Mouse (Mus musculus) limb, embryonic 11.5 days (tissue): Measurements from ENCODE around the gene Jpt1. TPM values are rescaled to one million over a fixed set of nuclear protein-coding genes. Genes with fewer than 3 reads are reported as not detected.

Source experiments
- ATAC-seq: fragments of 200-750 bp; cut with Nextera tagmentation; 2 replicates; pipeline ENCODE4 v1.8.0; 2017; ENCODE audit warnings: low read depth; ENCODE audit not compliant: insufficient number of reproducible peaks, low FRiP score, low TSS enrichment
- DNase-seq: peaks from one replicate; pipeline ENCODE4 v3.0.0-alpha.2; 2015; ENCODE audit warnings: low spot score
- H3K27ac ChIP-seq: fragments of 300-500 bp; sonication (generic); replicated peaks from 2 replicates; pipeline ENCODE4 v1.5.1; 2014; ENCODE audit warnings: low read depth, mild to moderate bottlenecking, low read length
- H3K27me3 ChIP-seq: fragments of 300-500 bp; sonication (generic); 2 replicates; pipeline ENCODE4 v1.6.1; 2014; ENCODE audit warnings: mild to moderate bottlenecking, low read length, mixed read lengths; ENCODE audit not compliant: control insufficient read depth, insufficient read depth
- H3K36me3 ChIP-seq: fragments of 300-500 bp; sonication (generic); 2 replicates; pipeline ENCODE4 v1.6.1; 2014; ENCODE audit warnings: mild to moderate bottlenecking, low read length, moderate library complexity, mixed read lengths; ENCODE audit not compliant: control insufficient read depth, insufficient read depth
- H3K4me1 ChIP-seq: fragments of 300-500 bp; sonication (generic); 2 replicates; pipeline ENCODE4 v1.6.1; 2014; ENCODE audit warnings: low read length, mixed read lengths; ENCODE audit not compliant: control insufficient read depth, insufficient read depth
- H3K4me2 ChIP-seq: fragments of 300-500 bp; sonication (generic); 2 replicates; pipeline ENCODE4 v1.6.1; 2014; ENCODE audit warnings: low read depth, mild to moderate bottlenecking, moderate library complexity; ENCODE audit not compliant: severe bottlenecking
- H3K4me3 ChIP-seq: fragments of 300-500 bp; sonication (generic); 2 replicates; pipeline ENCODE4 v1.5.1; 2014; ENCODE audit warnings: low read depth, low read length
- H3K9ac ChIP-seq: fragments of 300-500 bp; sonication (generic); 2 replicates; pipeline ENCODE4 v1.6.1; 2014; ENCODE audit warnings: mild to moderate bottlenecking, low read length
- H3K9me3 ChIP-seq: fragments of 300-500 bp; sonication (generic); 2 replicates; pipeline ENCODE4 v1.6.1; 2016; ENCODE audit warnings: low read length; ENCODE audit not compliant: control insufficient read depth
- WGBS: fragments of 180-500 bp; shearing (Covaris S2); extraction: QIAGEN DNeasy Blood & Tissue Kit; methylation state at CpG from one replicate; pipeline ENCODE4 v1.1.7; 2014; 5-methylcytosine and 5-hydroxymethylcytosine counted together
- polyA plus RNA-seq: library from polyadenylated mRNA; unstranded; fragments of >200 nt; fragmentation: Nextera tagmentation; extraction: Ambion mirVana; gene quantifications from 2 replicates; pipeline ENCODE4 v1.2.1, GENCODE M21; 2014

Jpt1 gene
- polyA plus RNA-seq, 1 experiment from 2014 or later: 537 TPM

GRCm38 (mm10) chr11:115475758-115476237 is 38.4 kb downstream of the Jpt1 start:
- Histone ChIP-seq H3K4me3 (peak overlapping the region; percentile 70), H3K27me3 (no peaks in the 10 kb centered on the region), H3K36me3 (no peaks in the 10 kb centered on the region; the same call in none of the 2 replicates), H3K9me3 (no peaks in the 10 kb centered on the region), H3K27ac (no peak overlapping the region), H3K9ac (peak overlapping the region; percentile 56), H3K4me1 (peaks cover 8% of the 10 kb centered on the region), H3K4me2 (peak overlapping the region; percentile 71)
- 4% methylated on average over 28 of the region's 28 CpGs for WGBS
- ATAC-seq: 0 out of 2 replicates have a peak, but pooled peaks have one; percentile 13
- DNase-seq: no peak

- Histone ChIP-seq H3K9ac (peak within 1 kb of the TSS; percentile 56), H3K4me1 (peaks cover 8% of the 10 kb centered on the region), H3K36me3 (no peaks in the 10 kb centered on the region; the same call in none of the 2 replicates), H3K9me3 (no peaks in the 10 kb centered on the region), H3K4me2 (peak within 1 kb of the TSS; percentile 71), H3K4me3 (peak within 1 kb of the TSS; percentile 70), H3K27ac (no peak within 1 kb of the TSS), H3K27me3 (no peaks in the 10 kb centered on the region)
- ATAC-seq (peak; percentile 89), DNase-seq (peak; percentile 95)
- 1% methylated on average over 26 of the region's 26 CpGs for WGBS
These were observed 39.0 kb downstream of the Jpt1 start, which contains the start of gene Armc7 for GRCm38 (mm10) chr11:115475025-115475757. Gene Armc7, plus strand, starts transcription at chr11:115475667.

GRCm38 (mm10) chr11:115473626-115474275 is 40.4 kb downstream of the Jpt1 start:
- WGBS: 10% methylated on average over 15 of the region's 15 CpGs
- peak overlapping the region; percentile 17; the same call in 1 of the 2 replicates for H3K9ac ChIP-seq
- H3K36me3 ChIP-seq: no peaks in the 10 kb centered on the region
- peaks cover 8% of the 10 kb centered on the region for H3K4me1 ChIP-seq
- no peak for ATAC-seq
- peak overlapping the region; percentile 56; the same call in 1 of the 2 replicates for H3K27ac ChIP-seq
- peak overlapping the region; percentile 32 for H3K4me2 ChIP-seq
- no peaks in the 10 kb centered on the region for H3K9me3 ChIP-seq
- no peak overlapping the region; the same call in 1 of the 2 replicates for H3K4me3 ChIP-seq
- peak; percentile 98 for DNase-seq
- no peaks in the 10 kb centered on the region for H3K27me3 ChIP-seq

GRCm38 (mm10) chr11:115472183-115472582 is 42.0 kb downstream of the Jpt1 start:
- Histone ChIP-seq H3K4me2 (no peak overlapping the region), H3K4me3 (no peak overlapping the region), H3K9me3 (no peaks in the 10 kb centered on the region), H3K9ac (no peak overlapping the region), H3K27me3 (no peaks in the 10 kb centered on the region), H3K27ac (no peak overlapping the region), H3K36me3 (no peaks in the 10 kb centered on the region), H3K4me1 (peaks cover 12% of the 10 kb centered on the region)
- WGBS: 91% methylated on average over 7 of the region's 7 CpGs
- DNase-seq (no peak), ATAC-seq (no peak)

GRCm38 (mm10) chr11:115467217-115467618 is 47.0 kb downstream of the Jpt1 start:
- no peak overlapping the region for H3K9ac ChIP-seq
- H3K4me1 ChIP-seq: 0 out of 2 replicates have a peak, but pooled peaks cover 4% of the 10 kb centered on the region
- ATAC-seq: peak; percentile 57; the same call in 1 of the 2 replicates
- no peak overlapping the region for H3K4me3 ChIP-seq
- H3K27ac ChIP-seq: no peak overlapping the region
- WGBS: 2% methylated on average over 4 of the region's 4 CpGs
- peak; percentile 42 for DNase-seq
- no peak overlapping the region for H3K4me2 ChIP-seq
- no peaks in the 10 kb centered on the region for H3K9me3 ChIP-seq
- H3K36me3 ChIP-seq: no peaks in the 10 kb centered on the region; the same call in 1 of the 2 replicates
- H3K27me3 ChIP-seq: no peaks in the 10 kb centered on the region

- Histone ChIP-seq H3K36me3 (no peaks in the 10 kb centered on the region; the same call in 1 of the 2 replicates), H3K4me2 (no peak overlapping the region), H3K9ac (no peak overlapping the region), H3K9me3 (no peaks in the 10 kb centered on the region), H3K27ac (no peak overlapping the region), H3K27me3 (no peaks in the 10 kb centered on the region), H3K4me1 (0 out of 2 replicates have a peak, but pooled peaks cover 4% of the 10 kb centered on the region), H3K4me3 (no peak overlapping the region)
- no peak for DNase-seq
- ATAC-seq: no peak
- WGBS: 88% methylated on average over 8 of the region's 8 CpGs
These were observed 49.3 kb downstream of the Jpt1 start for GRCm38 (mm10) chr11:115464851-115465250.

GRCm38 (mm10) chr11:115463397-115463796 is 50.8 kb downstream of the Jpt1 start:
- Histone ChIP-seq H3K4me1 (0 out of 2 replicates have a peak, but pooled peaks cover 4% of the 10 kb centered on the region), H3K4me3 (no peak overlapping the region), H3K27ac (no peak overlapping the region), H3K36me3 (no peaks in the 10 kb centered on the region; the same call in 1 of the 2 replicates), H3K27me3 (no peaks in the 10 kb centered on the region), H3K9me3 (no peaks in the 10 kb centered on the region), H3K4me2 (no peak overlapping the region), H3K9ac (no peak overlapping the region)
- 62% methylated on average over 11 of the region's 11 CpGs for WGBS
- no peak for ATAC-seq
- no peak for DNase-seq

- ATAC-seq (no peak), DNase-seq (no peak)
- H3K27me3 ChIP-seq: no peaks in the 10 kb centered on the region
- no peaks in the 10 kb centered on the region for H3K9me3 ChIP-seq
- no peak within 1 kb of the TSS for H3K27ac ChIP-seq
- H3K36me3 ChIP-seq: no peaks in the 10 kb centered on the region; the same call in 1 of the 2 replicates
- H3K4me1 ChIP-seq: 0 out of 2 replicates have a peak, but pooled peaks cover 2% of the 10 kb centered on the region
- H3K4me2 ChIP-seq: no peak within 1 kb of the TSS
- H3K4me3 ChIP-seq: no peak within 1 kb of the TSS
- WGBS: 71% methylated on average over 16 of the region's 16 CpGs
- no peak within 1 kb of the TSS for H3K9ac ChIP-seq
These were observed 51.8 kb downstream of the Jpt1 start, which contains the start of gene Slc16a5 for GRCm38 (mm10) chr11:115462243-115462891. Gene Slc16a5, plus strand, starts transcription at chr11:115462474.
